Mouse (Mus musculus) intestine, embryonic 14.5 days (tissue): ENCODE results near the gene Dhcr24. TPM values are rescaled to one million over a fixed set of nuclear protein-coding genes. Genes with fewer than 3 reads are reported as not detected.

Experiments used
- ATAC-seq: fragments of 200-750 bp; cut with Nextera tagmentation; replicated peaks from 2 replicates; pipeline ENCODE4 v1.8.0; 2017; ENCODE audit warnings: low read depth, moderate number of reproducible peaks, moderate TSS enrichment, moderate library complexity; ENCODE audit not compliant: low FRiP score, low TSS enrichment
- DNase-seq: peaks from one replicate; pipeline ENCODE4 v3.0.0-alpha.2; 2018; ENCODE audit warnings: low spot score
- H3K27ac ChIP-seq: fragments of 300-500 bp; sonication (generic); 2 replicates; pipeline ENCODE4 v1.5.1; 2014; ENCODE audit warnings: low read depth, mild to moderate bottlenecking, control low read depth
- H3K27me3 ChIP-seq: fragments of 300-500 bp; sonication (generic); replicated peaks from 2 replicates; pipeline ENCODE4 v1.6.1; 2014; ENCODE audit warnings: low read length, control low read depth; ENCODE audit not compliant: control insufficient read depth, insufficient read depth
- H3K36me3 ChIP-seq: fragments of 300-500 bp; sonication (generic); 2 replicates; pipeline ENCODE4 v1.6.1; 2014; ENCODE audit warnings: low read length, control low read depth; ENCODE audit not compliant: control insufficient read depth, insufficient read depth
- H3K4me1 ChIP-seq: fragments of 300-500 bp; sonication (generic); replicated peaks from 2 replicates; pipeline ENCODE4 v1.6.1; 2014; ENCODE audit warnings: low read length, control low read depth, mixed read lengths; ENCODE audit not compliant: control insufficient read depth, insufficient read depth
- H3K4me2 ChIP-seq: fragments of 300-500 bp; sonication (generic); 2 replicates; pipeline ENCODE4 v1.6.1; 2014; ENCODE audit warnings: low read length
- H3K4me3 ChIP-seq: fragments of 300-500 bp; sonication (generic); 2 replicates; pipeline ENCODE4 v1.5.1; 2014; ENCODE audit warnings: low read depth, low read length, control low read depth, mixed read lengths
- H3K9ac ChIP-seq: fragments of 300-500 bp; sonication (generic); 2 replicates; pipeline ENCODE4 v1.6.1; 2014; ENCODE audit warnings: mild to moderate bottlenecking, low read length
- H3K9me3 ChIP-seq: fragments of 300-500 bp; sonication (generic); 2 replicates; pipeline ENCODE4 v1.6.1; 2016; ENCODE audit warnings: low read length, control low read depth; ENCODE audit not compliant: control insufficient read depth
- WGBS: fragments of 180-500 bp; shearing (Covaris S2); extraction: QIAGEN DNeasy Blood & Tissue Kit; methylation state at CpG from one replicate; pipeline ENCODE4 v1.1.7; 2014; 5-methylcytosine and 5-hydroxymethylcytosine counted together
- polyA plus RNA-seq: library from polyadenylated mRNA; unstranded; fragments of >200 nt; fragmentation: Nextera tagmentation; extraction: Ambion mirVana; gene quantifications from 2 replicates; pipeline ENCODE4 v1.2.1, GENCODE M21; 2014

Dhcr24 gene
- polyA plus RNA-seq, 1 experiment from 2014 or later, result 38.2 TPM

DNA sequence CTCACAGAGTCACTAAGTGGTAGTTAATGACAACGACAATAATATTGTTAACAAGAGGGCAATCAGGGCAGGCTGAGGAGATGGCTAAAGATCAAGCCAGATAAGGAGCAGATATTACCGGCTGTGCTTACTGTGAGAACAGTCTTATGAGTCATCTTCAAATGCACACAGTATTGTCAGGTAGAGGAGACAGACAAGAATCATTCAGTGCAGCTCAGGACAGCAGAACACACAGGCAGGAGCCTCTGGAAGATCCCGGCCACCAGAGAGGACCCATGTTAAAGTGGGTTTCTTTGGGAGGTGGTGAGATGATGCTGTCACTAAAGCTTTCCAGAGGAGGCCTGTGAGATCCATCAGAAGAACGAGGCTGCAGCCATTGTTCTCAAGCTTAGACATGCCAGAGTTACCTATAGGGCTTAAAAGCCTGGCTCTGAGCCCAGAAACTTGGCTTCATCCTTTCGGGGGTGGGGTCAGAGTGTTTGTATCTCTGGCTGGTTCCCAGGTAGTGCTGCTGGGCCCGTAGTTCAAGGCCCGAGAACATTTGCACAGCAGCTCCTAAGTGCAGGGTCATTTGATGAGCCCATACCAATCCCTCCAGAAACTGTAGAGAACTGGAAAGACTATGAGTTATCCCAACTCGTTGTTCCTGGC, 10.2 kb upstream of the Dhcr24 start:
- DNase-seq, result no peak
- H3K27me3 ChIP-seq, result no peaks in the 10 kb centered on the region
- no peak for ATAC-seq
- no peaks in the 10 kb centered on the region for H3K9me3 ChIP-seq
- no peak overlapping the region for H3K9ac ChIP-seq
- 56% methylated on average over 8 of the region's 8 CpGs for WGBS
- no peaks in the 10 kb centered on the region for H3K4me1 ChIP-seq
- H3K4me2 ChIP-seq, result no peak overlapping the region
- no peak overlapping the region for H3K27ac ChIP-seq
- H3K36me3 ChIP-seq, result no peaks in the 10 kb centered on the region
- H3K4me3 ChIP-seq, result no peak overlapping the region

- WGBS, result 58% methylated on average over 5 of the region's 5 CpGs
- ATAC-seq (no peak), DNase-seq (no peak)
- H3K4me2 ChIP-seq, result no peak overlapping the region
- no peaks in the 10 kb centered on the region for H3K27me3 ChIP-seq
- no peak overlapping the region for H3K27ac ChIP-seq
- H3K9me3 ChIP-seq, result no peaks in the 10 kb centered on the region
- peaks cover 11% of the 10 kb centered on the region; the same call in 1 of the 2 replicates for H3K4me1 ChIP-seq
- no peak overlapping the region for H3K4me3 ChIP-seq
- no peak overlapping the region for H3K9ac ChIP-seq
- H3K36me3 ChIP-seq, result no peaks in the 10 kb centered on the region
Measured at GRCm38 (mm10) chr4:106557262-106557661, 3.6 kb upstream of the Dhcr24 start.

GRCm38 (mm10) chr4:106557978-106558377, 2.9 kb upstream of the Dhcr24 start:
- no peak overlapping the region for H3K27ac ChIP-seq
- H3K4me1 ChIP-seq, result peaks cover 18% of the 10 kb centered on the region
- WGBS, result no CpG with 5 or more reads among the region's 1 CpGs
- H3K36me3 ChIP-seq, result no peaks in the 10 kb centered on the region
- no peak for ATAC-seq
- no peak overlapping the region for H3K4me2 ChIP-seq
- no peak for DNase-seq
- H3K4me3 ChIP-seq, result no peak overlapping the region
- no peaks in the 10 kb centered on the region for H3K9me3 ChIP-seq
- no peaks in the 10 kb centered on the region for H3K27me3 ChIP-seq
- no peak overlapping the region for H3K9ac ChIP-seq

DNA sequence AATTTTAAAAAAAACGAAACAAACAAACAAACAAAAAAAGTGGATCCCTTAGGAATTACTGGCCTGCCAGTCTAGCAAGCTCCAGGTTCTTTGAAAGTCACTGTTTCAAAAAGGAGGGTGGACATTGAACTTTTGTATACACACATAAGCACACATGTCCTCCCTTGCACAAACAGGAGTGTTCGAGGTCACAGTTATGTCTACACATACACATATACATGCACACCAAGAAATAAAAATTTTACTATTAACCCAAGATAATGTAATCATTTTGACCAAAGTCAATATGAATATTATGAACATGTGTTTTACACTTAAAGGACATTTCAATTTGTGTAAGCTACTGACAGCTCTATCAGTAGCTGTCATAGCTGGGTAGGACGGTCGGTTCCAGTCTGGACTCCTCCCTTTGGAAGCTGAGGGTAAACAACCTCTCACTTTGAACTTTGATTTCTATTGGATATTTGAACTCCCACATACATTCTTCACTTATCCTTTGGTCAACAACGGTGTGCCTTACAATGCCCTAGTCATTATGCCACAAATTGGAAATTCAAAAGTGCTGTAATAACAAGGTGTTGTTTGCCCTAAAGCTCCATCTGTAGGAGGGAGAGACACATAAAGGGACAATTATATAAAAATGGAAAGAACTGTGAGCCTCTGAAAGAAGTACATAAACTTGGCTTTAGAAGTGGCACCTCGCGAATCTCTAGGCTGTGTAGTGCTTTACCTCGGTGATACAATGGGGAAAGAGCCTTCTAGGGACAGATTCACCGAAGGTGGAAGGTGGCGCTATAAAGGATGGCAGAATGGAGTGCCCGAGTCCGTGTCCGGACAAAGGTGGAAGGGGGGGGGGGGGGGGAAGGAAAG, 1.3 kb upstream of the Dhcr24 start:
- Histone ChIP-seq H3K4me2 (peak overlapping the region; percentile 55), H3K27ac (peak overlapping the region; percentile 76), H3K4me3 (peak overlapping the region; percentile 90; the same call in 1 of the 2 replicates), H3K27me3 (no peaks in the 10 kb centered on the region), H3K9ac (no peak overlapping the region; the same call in 1 of the 2 replicates), H3K4me1 (peaks cover 31% of the 10 kb centered on the region), H3K36me3 (peaks cover 6% of the 10 kb centered on the region; the same call in 1 of the 2 replicates), H3K9me3 (no peaks in the 10 kb centered on the region)
- no peak for ATAC-seq
- DNase-seq, result no peak
- WGBS, result 29% methylated on average over 13 of the region's 13 CpGs

DNA sequence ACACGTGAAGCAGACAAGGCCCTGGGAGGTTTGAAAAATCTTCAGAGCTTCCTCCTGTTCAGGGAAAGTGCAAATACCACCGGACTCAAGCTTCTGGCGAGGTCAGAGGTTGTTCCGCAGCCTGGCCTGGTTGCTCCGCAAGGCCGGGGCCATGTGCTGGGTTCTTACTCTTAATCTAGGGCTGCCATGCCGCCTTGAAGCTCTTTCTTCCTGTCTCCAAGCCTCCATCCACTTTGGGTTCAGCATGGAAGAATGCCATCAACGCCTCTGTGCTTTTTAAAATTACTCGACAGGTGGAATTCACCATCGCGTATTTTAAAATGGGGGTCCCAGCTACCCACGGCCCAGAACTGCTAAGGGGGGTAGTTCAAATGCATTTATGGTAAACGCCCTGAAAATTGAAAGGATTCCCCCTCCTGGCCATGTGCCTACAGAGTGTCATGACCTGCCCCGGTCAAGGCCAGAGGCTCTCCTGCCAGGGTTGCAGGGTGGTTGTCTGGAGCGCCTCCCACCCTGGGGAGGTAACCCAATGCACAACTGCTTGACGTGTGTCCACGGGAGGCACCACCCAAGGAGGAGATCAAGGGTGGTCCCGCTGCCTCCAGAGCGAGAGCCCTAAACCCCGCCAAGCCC, 509 bp upstream of the Dhcr24 start:
- peak; percentile 80 for ATAC-seq
- peaks cover 31% of the 10 kb centered on the region for H3K4me1 ChIP-seq

DNA sequence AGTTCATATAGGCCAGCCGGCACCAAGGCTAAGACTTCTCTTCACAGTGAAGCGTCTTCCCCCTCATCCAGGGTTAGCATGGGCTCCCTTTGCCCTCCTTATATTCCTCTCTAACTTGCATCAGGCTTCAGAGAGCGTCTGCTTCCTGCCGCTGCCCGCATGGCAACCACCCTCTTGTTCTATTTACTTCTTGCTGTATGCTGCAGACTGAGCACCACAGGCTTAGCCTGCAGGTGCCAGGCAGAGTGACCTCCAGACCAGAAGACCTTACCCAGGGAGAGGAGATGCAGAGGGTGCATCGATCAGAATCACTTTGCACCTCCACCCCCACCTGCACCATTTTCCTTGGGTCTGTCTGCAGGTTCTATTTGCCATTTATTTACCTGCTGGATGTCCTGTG, 1.2 kb downstream of the Dhcr24 start:
- Histone ChIP-seq H3K27ac (no peak overlapping the region), H3K4me2 (peak overlapping the region; percentile 55), H3K9ac (peak overlapping the region; percentile 62), H3K4me1 (peaks cover 31% of the 10 kb centered on the region), H3K27me3 (no peaks in the 10 kb centered on the region), H3K36me3 (peaks cover 29% of the 10 kb centered on the region), H3K9me3 (no peaks in the 10 kb centered on the region), H3K4me3 (peak overlapping the region; percentile 90)
- ATAC-seq (no peak), DNase-seq (no peak)
- WGBS, result 4% methylated on average over 6 of the region's 6 CpGs

More for the DNA sequence above, 509 bp upstream of the Dhcr24 start:
- no peaks in the 10 kb centered on the region for H3K27me3 ChIP-seq
- H3K9me3 ChIP-seq, result no peaks in the 10 kb centered on the region
- H3K4me2 ChIP-seq, result peak overlapping the region; percentile 55
- H3K9ac ChIP-seq, result peak overlapping the region; percentile 2; the same call in 1 of the 2 replicates
- H3K4me3 ChIP-seq, result peak overlapping the region; percentile 90
- H3K27ac ChIP-seq, result peak overlapping the region; percentile 76
- DNase-seq, result peak; percentile 88
- WGBS, result under 1% methylated on average over 20 of the region's 20 CpGs
- H3K36me3 ChIP-seq, result peaks cover 12% of the 10 kb centered on the region

- Histone ChIP-seq H3K4me1 (peaks cover 31% of the 10 kb centered on the region), H3K9me3 (no peaks in the 10 kb centered on the region), H3K4me2 (peak overlapping the region; percentile 55), H3K27ac (no peak overlapping the region), H3K27me3 (no peaks in the 10 kb centered on the region), H3K9ac (peak overlapping the region; percentile 23; the same call in 1 of the 2 replicates), H3K4me3 (peak overlapping the region; percentile 90), H3K36me3 (peaks cover 39% of the 10 kb centered on the region)
- no peak for DNase-seq
- no peak for ATAC-seq
- 33% methylated on average over 9 of the region's 9 CpGs for WGBS
Measured at GRCm38 (mm10) chr4:106562837-106563790, 2.3 kb downstream of the Dhcr24 start.

GRCm38 (mm10) chr4:106564161-106564560, 3.3 kb downstream of the Dhcr24 start:
- Histone ChIP-seq H3K9ac (no peak overlapping the region), H3K27me3 (no peaks in the 10 kb centered on the region), H3K36me3 (peaks cover 43% of the 10 kb centered on the region), H3K4me1 (peaks cover 31% of the 10 kb centered on the region), H3K4me3 (no peak overlapping the region), H3K4me2 (no peak overlapping the region), H3K27ac (no peak overlapping the region), H3K9me3 (no peaks in the 10 kb centered on the region)
- DNase-seq, result no peak
- 87% methylated on average over 11 of the region's 11 CpGs for WGBS
- no peak for ATAC-seq
